Mouse (Mus musculus) C3H10T1/2 (cell line): ENCODE results near the gene Irgq. TPM values are rescaled to one million over a fixed set of nuclear protein-coding genes. Genes with fewer than 3 reads are reported as not detected.

ENCODE experiments used
- polyA plus RNA-seq, 2 experiments: library from polyadenylated mRNA; unstranded; fragments of >200 nt; fragmentation: generic; extraction: Trizol; gene quantifications; one replicate each; pipeline ENCODE4 v1.2.1; 2012; ENCODE audit warnings: missing spikeins in 2 of 2

Irgq gene
- 10 to 100 TPM in 1 of 2 experiments, 1 to 10 TPM in 1; 2.1 to 10.9 TPM for polyA plus RNA-seq

GRCm38 (mm10) chr7:24530062-24530931, at the start of gene Irgq:
Gene Irgq (plus strand): TSS chr7:24530689.

DNA sequence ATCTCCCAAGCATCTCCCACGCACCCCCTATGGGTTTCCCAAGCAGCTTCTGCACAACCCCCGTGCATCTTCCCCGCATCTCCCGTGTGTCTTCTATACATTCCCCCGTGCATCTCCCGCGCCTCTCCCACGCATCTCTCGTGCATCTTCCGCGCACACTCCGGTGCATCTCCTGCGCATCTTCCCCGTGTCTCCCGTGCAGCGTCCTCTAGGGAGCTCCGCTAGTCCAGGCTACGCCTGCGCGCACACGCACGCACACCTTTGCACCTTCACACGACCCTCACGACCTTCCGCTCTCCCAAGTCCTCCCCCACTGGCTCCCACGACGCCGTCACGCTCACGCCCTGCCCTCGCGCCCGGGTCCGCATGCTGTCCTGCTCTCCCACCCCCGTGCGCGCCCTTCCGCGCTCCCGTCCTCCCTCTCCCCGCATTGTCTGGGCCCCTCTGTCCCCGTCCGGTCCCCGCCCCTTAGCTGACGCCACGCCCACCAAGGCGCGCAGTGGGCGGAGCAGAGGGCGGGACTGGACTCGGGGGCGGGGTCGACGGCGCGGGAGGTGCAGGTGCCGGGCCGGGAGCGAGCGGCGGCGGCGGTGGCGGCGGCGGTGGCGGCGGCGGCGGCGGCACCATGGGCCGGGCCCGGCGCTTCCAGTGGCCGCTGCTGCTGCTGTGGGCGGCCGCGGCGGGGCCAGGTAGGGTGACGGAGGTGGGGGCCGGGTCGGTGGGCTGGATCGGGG, 48.8 kb upstream of the Irgq start, which contains the start of gene Cadm4:
Gene Cadm4 (plus strand): TSS at position 550 of the 734 bp plus-strand sequence.

GRCm38 (mm10) chr7:24506838-24507725, 23.4 kb upstream of the Irgq start, which contains the start of gene Zfp428:
Gene Zfp428 (plus strand): TSS chr7:24507006.

GRCm38 (mm10) chr7:24512355-24512754, 18.1 kb upstream of the Irgq start, which contains the start of gene AC161166.1:
Gene AC161166.1 (minus strand): TSS chr7:24512455.

GRCm38 (mm10) chr7:24546068-24546614, 15.7 kb downstream of the Irgq start, which contains the start of the genes Pinlyp and Xrcc1:
Gene Pinlyp (minus strand): TSS chr7:24546118.
Gene Xrcc1 (plus strand): TSS chr7:24546289.

DNA sequence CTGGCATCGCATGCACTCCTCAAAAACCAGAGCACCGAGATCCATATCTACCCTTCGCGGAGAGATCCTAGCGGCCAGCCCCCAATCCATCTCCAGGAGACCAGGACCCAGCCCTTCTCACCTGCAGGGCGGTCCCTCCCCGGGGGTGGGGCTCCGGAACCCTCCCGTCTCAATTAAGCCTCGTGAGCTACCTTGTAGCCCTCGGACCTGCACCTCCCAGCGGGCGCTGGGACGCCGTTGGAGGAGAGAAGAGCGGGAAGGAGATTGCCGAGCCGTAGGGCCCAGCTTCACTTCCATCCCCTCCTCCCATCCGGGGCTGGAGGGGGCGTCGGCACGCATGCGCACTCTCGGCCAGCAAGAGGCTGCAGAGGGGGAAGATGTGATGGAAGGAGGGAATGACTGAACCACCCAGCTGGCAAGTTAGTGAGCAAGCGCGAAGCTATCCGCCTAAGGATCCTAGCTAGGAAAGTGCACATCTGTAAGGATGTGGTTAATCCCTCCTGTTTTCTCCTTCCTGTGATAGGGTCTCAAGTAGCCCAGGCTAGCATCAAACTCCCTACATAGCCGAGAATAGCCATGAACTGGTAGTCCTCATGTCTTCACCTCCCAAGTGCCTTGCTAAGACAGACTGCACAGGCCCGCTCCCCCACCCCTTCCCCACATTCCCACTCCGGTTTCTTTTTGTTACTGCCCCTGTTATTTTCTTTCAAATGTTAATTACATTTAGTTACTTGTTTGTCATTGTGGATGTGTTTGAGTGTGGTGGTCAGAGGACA, 57.0 kb downstream of the Irgq start, which contains the start of the genes Ethe1 and Zfp575:
Gene Ethe1 (plus strand): TSS at position 214 of the 776 bp plus-strand sequence.
Gene Zfp575 (minus strand): TSS at position 312 of the 776 bp plus-strand sequence.

Other genes with a start within 250 kb of the Irgq start
- gene Zfp61, start 229.5 kb upstream of the Irgq start, polyA plus RNA-seq = 10 to 100 TPM in 1 of 2 experiments, 1 to 10 TPM in 1; 1.9 to 12.7 TPM
- gene Zfp94, start 214.0 kb upstream of the Irgq start, polyA plus RNA-seq = 1 to 10 TPM; 1.1 to 4.7 TPM
- not detected for gene Tescl, start 196.8 kb upstream of the Irgq start, polyA plus RNA-seq
- gene Lypd5, start 181.5 kb upstream of the Irgq start, polyA plus RNA-seq = not detected
- gene Kcnn4, start 160.4 kb upstream of the Irgq start, polyA plus RNA-seq = 10 to 100 TPM; 28.9 to 90.8 TPM
- 10 to 100 TPM; 16.1 to 17.6 TPM for gene Smg9, start 131.1 kb upstream of the Irgq start, polyA plus RNA-seq
- gene Irgc1, start 78.4 kb upstream of the Irgq start, polyA plus RNA-seq = under 1 TPM in 1 of 2 experiments, not detected in 1; 0.07 TPM
- gene Plaur, start 68.2 kb upstream of the Irgq start, polyA plus RNA-seq = 10 to 100 TPM in 1 of 2 experiments, 1 to 10 TPM in 1; 5.0 to 32.8 TPM
- gene Cadm4, start 48.7 kb upstream of the Irgq start, polyA plus RNA-seq = under 1 TPM; 0.27 to 0.57 TPM
- 10 to 100 TPM; 25.3 to 58.2 TPM for gene Zfp428, start 23.7 kb upstream of the Irgq start, polyA plus RNA-seq
- under 1 TPM; 0.06 to 0.09 TPM for gene AC161166.1, start 18.2 kb upstream of the Irgq start, polyA plus RNA-seq
- under 1 TPM in 1 of 2 experiments, not detected in 1; 0.13 TPM for gene Pinlyp, start 15.4 kb downstream of the Irgq start, polyA plus RNA-seq
- gene Xrcc1, start 15.6 kb downstream of the Irgq start, polyA plus RNA-seq = 10 to 100 TPM; 39.6 to 44.0 TPM
- 10 to 100 TPM; 13.1 to 29.9 TPM for gene Ethe1, start 56.9 kb downstream of the Irgq start, polyA plus RNA-seq
- under 1 TPM in 1 of 2 experiments, not detected in 1; 0.05 TPM for gene Zfp575, start 57.0 kb downstream of the Irgq start, polyA plus RNA-seq
- gene Phldb3, start 80.1 kb downstream of the Irgq start, polyA plus RNA-seq = under 1 TPM; 0.46 to 0.84 TPM
- not detected for gene Lypd3, start 105.9 kb downstream of the Irgq start, polyA plus RNA-seq
- gene Tex101, start 146.0 kb downstream of the Irgq start, polyA plus RNA-seq = under 1 TPM in 1 of 2 experiments, not detected in 1; 0.05 TPM
- gene BC049730, start 178.6 kb downstream of the Irgq start, polyA plus RNA-seq = not detected
- not detected for gene Gm4763, start 196.2 kb downstream of the Irgq start, polyA plus RNA-seq
- gene Cd177, start 229.6 kb downstream of the Irgq start, polyA plus RNA-seq = not detected
- gene Ceacam10, start 246.5 kb downstream of the Irgq start, polyA plus RNA-seq = not detected